Comparison of ENCODE assay signal across 9 mouse cellular contexts in genomic region chr16:92423363-92423762, GRCm38 (mm10). TPM values are rescaled to one million over a fixed set of nuclear protein-coding genes. Genes with fewer than 3 reads are reported as not detected.
DNase-seq lines count a peak whose midpoint lies in the region; ATAC-seq and TF ChIP-seq lines count a peak whose summit lies in the region.
"Had no signal": no experiment of that assay in that cellular context is flagged by ENCODE, and none has a peak within 500 bp of the region (broad histone marks: within the 10 kb centered on the region; RNA-seq: fewer than 3 reads in every experiment).

No protein-coding gene starts in this region.

- H3K4me1 ChIP-seq in heart, embryonic 12.5 days (replicated peaks) = peaks cover 70% of the 10 kb centered on the region

- H3K36me3 ChIP-seq in heart, embryonic 12.5 days = no peaks in the 10 kb centered on the region

- 49% methylated on average over 10 of the region's 10 CpGs for WGBS in heart, embryonic 12.5 days

- H3K4me2 ChIP-seq in heart, embryonic 12.5 days = no peak overlapping the region

- no peak for ATAC-seq in heart, embryonic 12.5 days (ENCODE audit: insufficient number of reproducible peaks, low FRiP score)
- no peak for ATAC-seq in erythroblast, adult 5-6 weeks (replicated peaks; ENCODE audit: low FRiP score, poor library complexity, severe bottlenecking)

- no peaks in the 10 kb centered on the region for H3K27me3 ChIP-seq in heart, embryonic 12.5 days (replicated peaks)

- peak overlapping the region; percentile 53; the same call in 1 of the 2 replicates for H3K9ac ChIP-seq in heart, embryonic 12.5 days

- no peaks in the 10 kb centered on the region for H3K9me3 ChIP-seq in heart, embryonic 12.5 days (replicated peaks)

- H3K4me3 ChIP-seq in left cerebral cortex, adult 2 months = no peak overlapping the region
- H3K4me3 ChIP-seq in heart, embryonic 12.5 days = no peak overlapping the region

- intact Hi-C loops in left cerebral cortex, adult 2 months (cut with DNase I) = no loop called here

- H3K27ac ChIP-seq in left cerebral cortex, adult 2 months = no peak overlapping the region
- peak overlapping the region; percentile 76 for H3K27ac ChIP-seq in heart, embryonic 12.5 days (ENCODE audit: poor library complexity, severe bottlenecking)

- TF ChIP-seq CTCF in left cerebral cortex, adult 2 months (IDR thresholded peaks at IDR 0.05) = no peak

- DNase-seq in cerebellum, adult 18-20 months = peak; percentile 41
- DNase-seq in cerebellum, postnatal 4 days (ENCODE audit: low spot score in 2 of 2) = no peak
- DNase-seq in left cerebral cortex, adult 2 months (ENCODE audit: extremely low spot score in 1 of 2, low spot score in 2 of 2) = peak; percentile 31 to 37
- no peak for DNase-seq in left cerebral cortex, adult 8-10 months (ENCODE audit: low spot score in 2 of 2)
- DNase-seq in kidney, postnatal 36 days = peak; percentile 75 to 78
- no peak for DNase-seq in retina, embryonic 14.5 days (ENCODE audit: low spot score)
- DNase-seq: lung, postnatal 10 days had no signal

RNA-seq across cellular contexts. Expression of gene Rcan1, which starts 47.3 kb away (rescaled TPM):
- 10 to 100 TPM; 57.0 to 63.6 TPM for total RNA-seq in left cerebral cortex, adult 2 months (2021)
- total RNA-seq in left cerebral cortex, adult 8-10 months (2022) = 10 to 100 TPM; 50.9 to 58.6 (median 52.5) TPM
- polyA plus RNA-seq in heart, embryonic 12.5 days (2016; fragmentation: Nextera tagmentation; extraction: Ambion mirVana) = 148 and 153 TPM in 2 replicates
- not detected in 2 replicates for total RNA-seq in erythroblast, adult 5-6 weeks (2015; ENCODE audit: low replicate concordance)
- total RNA-seq in erythroblast, adult 5-6 weeks (2017; ENCODE audit: low replicate concordance) = 2.0 and 12.4 TPM in 2 replicates

Comparison
In these comparisons a context has a peak if more than half of its experiments do, and no peak if none do; other contexts are left out.
1. DNase-seq: peak in cerebellum, adult 18-20 months (2 of 2), left cerebral cortex, adult 2 months (2 of 2) and kidney, postnatal 36 days (2 of 2); none in cerebellum, postnatal 4 days (0 of 2), left cerebral cortex, adult 8-10 months (0 of 2) and retina, embryonic 14.5 days (single experiment).